Mouse (Mus musculus): ENCODE measurements around the gene Ptges3l.
"Not testable (repeated sequence)": the region's sequence is repeated elsewhere in the genome, so short reads cannot be mapped to it uniquely, and the experiment has no call there.

Ptges3l gene

DNA sequence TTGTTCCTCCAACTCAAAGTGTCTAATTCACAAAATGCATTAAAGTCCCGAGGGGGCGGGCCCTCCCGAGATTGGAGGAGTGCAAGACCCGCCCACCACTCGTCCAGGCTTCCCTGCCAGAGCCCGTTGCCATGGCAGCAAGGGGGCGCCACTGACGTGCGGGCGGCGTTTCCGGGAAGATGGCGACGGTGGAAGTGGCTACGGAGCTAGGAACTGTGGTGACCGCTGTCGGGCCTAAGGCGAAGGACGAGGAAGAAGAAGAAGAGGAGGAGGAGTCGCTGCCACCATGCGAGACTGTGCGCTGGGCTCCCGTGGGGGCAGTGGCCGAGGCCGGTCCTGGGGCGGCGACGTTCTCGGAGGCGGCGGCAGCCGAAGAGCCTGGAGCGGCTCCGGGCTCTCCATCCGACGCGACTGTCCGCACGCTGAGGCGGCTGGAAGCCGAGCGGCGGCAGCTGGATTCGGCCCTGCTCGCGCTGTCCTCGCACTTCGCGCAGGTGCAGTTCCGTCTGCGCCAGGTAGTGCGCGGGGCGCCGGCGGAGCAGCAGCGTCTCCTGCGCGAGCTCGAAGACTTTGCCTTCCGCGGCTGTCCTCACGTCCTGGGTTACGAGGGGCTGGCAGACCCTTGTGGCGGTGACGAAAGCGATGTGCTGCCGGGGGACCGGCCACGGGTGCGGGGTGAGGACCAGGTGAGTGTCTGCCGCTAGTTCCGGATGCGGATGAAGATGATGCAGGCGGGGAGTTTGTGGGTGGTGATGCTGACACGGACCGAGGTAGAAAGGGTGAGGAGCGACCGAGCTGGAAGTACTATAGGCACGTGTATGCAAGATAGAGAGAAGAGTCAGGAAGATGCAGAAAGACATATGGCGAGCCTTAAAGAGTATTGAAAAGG lies at the start of gene Ptges3l, which contains the start of gene Rundc1:
Gene Ptges3l, minus strand, starts transcription at position 409 of the 889 bp plus-strand sequence.
Gene Rundc1, plus strand, starts transcription at position 161 of the 889 bp plus-strand sequence.
- peak; percentile 97 for DNase-seq

DNA sequence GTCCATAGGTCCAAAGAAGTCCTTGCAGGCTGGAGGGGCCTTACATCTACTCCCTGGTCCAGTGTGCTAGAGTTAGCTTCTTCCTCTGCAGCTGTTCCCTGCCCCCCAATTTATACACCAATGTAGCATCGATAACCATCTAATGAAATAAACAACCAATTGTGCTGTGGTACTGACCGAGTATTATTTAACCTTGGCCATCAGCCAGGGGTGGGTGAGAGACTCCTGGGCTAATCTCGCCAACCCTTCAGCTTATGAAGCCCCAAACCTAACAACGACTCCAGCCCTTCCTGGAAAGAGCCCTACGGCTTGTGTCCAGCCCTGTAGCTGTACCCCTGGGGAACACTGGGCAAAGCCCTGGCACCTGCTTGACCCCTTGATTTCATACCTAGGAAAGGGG lies 49.2 kb upstream of the Ptges3l start:
- no peak for DNase-seq

DNA sequence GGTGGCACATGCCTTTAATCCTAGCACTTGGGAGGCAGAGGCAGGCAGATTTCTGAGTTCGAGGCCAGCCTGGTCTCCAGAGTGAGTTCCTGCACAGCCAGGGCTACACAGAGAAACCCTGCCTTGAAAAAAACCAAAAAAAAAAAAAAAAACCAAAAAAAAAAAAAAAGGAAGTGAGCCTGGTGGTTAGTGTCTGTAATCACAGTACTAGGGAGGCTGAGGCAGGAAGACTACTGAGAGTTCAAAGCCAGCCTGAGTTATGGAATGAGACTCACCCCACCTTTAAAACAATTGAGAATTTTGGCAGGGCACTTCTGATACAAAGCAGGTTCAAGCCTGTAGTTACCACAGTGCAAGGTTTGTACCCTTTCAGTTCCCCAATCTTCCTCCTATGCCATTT lies 48.6 kb upstream of the Ptges3l start:
- not testable (repeated sequence) for DNase-seq

DNA sequence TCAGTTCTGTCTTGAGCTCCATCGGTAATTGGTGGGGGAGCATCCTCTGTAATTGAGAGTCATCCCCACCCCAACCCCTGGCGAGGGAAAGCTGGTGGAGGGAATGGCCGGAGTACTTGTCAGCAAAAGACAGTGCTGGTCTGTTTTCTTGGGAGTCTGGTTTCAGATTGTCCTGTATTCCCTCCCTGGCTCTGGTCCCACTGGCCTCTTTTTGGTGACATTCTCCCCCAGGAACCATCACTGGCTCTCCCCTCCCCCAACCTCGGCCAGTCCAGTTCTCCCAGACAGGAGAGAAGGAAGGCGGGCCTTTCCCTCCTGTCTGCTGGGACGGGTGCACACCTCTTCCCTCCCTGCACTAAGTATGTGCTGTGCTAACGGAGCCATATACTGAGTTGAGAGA lies 47.2 kb upstream of the Ptges3l start:
- no peak for DNase-seq

DNA sequence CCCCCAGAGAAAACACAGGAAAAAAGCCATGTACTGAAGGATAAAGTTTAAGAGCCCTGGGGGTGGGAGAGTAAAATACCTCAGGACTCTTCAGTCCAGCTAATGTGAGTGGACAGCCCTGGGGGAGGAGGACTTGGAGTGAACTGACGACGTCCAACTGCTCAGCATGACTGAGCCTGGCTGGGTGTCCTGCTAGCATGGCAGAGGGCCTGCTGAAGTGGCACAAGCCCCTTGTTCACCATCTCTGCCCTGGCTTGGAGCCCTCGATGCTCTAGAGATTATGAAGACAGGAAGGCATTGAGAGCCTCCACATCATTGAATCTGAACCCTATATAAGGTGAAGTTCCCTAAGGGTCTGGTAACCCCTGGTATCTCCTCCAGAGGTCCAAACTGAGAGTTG lies 46.8 kb upstream of the Ptges3l start:
- no peak for DNase-seq

DNA sequence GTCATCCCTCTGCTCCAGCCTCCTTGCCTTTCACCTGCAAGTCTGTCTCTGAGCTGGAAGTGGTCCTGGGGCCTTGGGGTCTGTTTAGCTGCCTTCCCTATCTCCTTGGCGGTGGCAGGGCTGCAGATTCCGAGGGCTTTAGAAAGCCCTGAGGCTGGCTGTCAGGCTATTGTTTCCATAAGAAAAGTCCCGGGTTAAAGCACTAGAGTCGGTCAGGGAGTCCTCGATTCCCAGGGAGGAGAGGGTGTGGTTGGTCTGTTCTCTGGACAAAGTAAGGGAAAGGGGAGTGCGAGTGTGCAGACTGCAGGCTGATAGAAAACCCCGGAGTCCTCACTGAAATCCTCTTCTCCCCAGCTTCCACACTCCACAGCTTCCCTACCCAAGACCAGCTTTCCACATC lies 45.1 kb upstream of the Ptges3l start:
- no peak for DNase-seq

DNA sequence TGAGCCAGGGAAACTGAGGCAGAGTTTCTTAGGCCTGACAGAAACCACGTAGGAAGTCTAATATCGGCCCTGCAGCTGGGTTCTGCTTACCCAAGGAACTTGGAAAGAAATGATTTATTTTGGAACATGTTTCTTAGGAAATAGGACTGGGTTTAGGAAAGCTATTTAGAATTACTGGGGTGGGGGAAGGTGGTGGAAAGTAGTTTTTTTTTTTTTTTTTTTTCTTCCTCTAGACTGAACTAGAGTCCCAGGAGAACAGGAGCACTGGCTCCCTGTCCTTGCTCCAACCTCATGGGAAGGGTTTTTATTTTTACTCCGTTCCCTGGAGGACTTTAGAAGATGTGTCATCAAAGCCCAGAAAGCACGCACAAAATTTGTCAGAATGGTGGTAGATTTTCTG lies 44.0 kb upstream of the Ptges3l start:
- no peak for DNase-seq

DNA sequence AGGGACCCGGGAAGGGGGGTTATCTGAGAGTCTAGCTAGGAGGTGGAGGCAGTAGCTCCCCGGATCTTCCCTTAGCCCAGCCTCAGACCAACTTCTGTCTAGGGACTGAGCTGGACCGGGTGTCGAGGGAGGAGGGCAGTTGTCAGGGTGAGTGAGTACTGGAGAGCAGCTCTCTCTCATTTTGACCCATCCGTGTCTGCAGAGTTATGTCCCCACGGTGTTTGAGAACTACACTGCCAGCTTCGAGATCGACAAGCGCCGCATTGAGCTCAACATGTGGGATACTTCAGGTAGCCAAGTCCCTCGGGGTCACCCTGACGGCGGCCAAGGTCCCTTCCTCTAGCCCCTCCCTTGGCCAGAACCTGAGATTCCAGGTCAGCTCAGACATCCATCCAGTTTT lies 43.6 kb upstream of the Ptges3l start:
- no peak for DNase-seq

DNA sequence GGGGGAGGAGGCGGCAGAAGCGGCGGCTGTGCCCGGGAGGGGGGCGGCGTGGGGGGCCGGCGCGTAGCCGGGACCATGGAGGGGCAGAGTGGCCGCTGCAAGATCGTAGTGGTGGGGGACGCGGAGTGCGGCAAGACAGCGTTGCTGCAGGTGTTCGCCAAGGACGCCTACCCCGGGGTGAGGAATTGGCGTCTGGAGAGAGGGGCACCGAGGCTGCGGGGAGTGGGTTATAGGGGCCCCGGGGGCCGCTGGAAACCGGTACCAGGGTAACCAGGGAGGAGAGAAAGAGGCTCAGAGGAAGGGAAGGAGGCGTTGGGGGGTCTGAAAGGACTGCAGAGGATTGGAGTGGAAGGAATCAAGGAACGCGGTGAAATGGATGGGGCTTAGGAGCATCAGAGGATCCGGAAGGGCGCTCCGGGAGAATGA lies 43.1 kb upstream of the Ptges3l start:
- no peak for DNase-seq

DNA sequence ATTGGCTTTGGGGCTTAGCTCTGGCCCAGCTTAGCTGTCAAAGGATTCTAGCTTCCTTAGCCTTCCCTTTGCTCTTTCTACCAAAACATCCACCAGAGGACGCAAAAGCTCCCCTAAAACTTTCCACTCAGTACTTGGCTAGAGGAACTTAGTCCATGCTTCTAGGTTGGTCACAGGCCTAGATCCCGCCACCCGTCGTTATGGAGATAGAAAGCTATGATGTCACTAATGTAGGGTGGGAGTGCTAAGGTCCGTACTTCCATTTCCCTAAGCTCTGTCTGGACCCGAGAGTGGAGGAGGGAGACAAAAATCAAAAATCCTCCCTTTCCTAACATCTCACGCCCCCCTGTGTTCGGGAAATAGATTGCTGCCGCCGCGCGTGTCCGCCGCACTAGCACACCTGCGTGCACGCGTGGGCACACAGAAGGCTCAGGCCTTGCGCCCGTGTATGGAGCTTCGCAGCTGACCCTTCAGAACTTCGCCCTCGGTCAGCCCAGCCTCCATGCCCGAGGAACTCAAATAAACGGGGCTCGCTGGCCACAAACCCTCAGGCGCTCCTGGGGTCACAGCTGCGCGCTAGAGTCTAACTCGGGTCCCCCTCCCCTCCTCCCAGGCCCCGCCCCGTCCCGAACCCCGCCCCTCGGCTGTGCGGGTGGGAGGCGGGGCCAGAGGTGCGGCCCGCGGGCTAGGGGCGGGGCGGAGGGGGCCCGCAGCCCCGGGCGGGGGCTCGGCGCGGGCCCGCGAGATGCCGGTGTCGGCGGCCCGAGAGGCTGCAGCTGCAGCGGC lies 42.5 kb upstream of the Ptges3l start:
- peak; percentile 83 for DNase-seq

DNA sequence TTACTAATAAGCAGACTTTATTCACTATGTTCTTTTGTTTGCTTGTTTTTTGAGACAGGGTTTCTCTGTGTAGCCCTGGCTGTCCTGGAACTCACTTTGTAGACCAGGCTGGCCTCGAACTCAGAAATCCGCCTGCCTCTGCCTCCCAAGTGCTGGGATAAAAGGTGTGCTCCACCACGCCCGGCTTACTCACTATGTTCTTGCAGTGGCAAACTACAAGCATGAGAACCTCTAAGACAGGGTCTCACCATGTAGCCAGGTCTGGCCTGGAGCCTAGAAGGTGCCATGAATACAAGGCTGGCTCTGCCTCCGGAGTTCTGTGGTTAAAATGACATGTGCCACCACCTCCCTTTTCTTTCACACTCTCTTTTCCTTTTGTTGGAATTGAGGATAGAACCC lies 41.4 kb upstream of the Ptges3l start:
- DNase-seq, result not testable (repeated sequence)

DNA sequence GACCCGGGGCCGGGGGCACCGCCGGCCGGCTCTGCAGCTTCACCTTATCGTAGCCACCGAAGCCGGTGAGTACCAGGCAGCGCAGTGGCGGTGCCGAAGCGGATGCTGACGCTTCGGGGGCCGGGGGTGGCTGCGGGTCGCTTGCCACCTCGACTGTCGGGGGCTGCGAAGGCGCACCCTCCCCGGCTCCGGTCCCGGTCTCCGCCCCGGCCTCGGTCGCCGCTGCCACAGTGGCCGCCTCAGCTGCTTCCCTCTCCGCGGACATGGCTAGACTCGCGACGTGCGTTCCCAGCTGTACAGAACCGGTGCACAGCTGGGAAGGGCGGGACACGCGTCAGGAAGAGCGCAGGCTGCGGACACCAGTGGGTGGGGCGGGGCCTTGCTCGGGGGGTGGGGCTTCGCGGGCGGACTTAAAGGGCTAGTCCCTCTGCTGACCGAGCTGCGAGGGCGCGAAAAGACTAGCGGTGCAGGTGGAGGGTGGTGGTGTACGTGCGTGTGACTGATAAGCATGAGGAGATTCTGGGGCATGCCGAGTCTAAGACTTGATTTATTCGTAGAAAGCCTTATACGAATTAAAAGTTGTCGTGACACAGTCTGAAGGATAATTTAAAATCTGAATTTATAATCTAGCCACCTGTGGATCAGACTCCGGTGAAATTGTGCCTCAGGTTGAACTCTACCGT lies 40.9 kb upstream of the Ptges3l start, which contains the start of gene Vat1:
Gene Vat1, minus strand, starts transcription at position 362 of the 683 bp plus-strand sequence.
- DNase-seq, result peak; percentile 91

DNA sequence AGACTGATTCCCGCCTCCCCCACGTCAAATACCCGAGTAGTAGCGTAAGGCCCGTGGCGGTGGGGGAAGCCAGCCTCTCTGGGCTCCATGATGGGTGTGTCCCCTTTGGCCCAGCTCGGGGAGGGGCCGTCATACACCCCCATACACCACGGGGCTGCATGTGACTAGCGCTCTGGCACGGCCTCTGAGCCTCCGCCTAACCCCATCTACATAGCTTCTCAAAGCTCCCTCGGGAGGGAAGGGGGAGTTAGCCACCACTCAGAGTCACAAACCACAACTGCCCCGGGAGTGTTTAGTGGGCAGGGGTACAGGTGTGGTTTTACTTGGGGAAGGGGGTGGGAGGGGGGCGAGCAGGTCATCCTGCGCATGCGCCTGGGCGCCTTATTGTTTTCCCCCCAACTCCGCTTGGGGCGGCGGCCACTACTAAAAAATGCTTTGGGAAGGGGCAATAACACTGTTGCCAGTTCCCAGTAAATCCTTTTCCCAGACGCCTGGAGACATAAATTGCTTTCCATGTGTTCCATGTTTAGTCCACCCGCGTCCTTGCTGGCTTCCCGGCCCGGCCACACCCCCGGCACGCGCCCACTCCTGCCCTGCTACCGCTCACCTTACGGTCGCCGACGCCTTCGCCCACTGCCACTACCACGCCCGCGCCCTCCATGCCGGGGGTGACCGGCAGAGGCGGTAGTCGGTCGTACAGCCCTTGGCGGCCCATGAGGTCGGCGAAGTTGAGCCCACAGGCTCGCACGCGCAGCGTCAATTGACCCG lies 40.2 kb upstream of the Ptges3l start:
- peak; percentile 45 for DNase-seq

DNA sequence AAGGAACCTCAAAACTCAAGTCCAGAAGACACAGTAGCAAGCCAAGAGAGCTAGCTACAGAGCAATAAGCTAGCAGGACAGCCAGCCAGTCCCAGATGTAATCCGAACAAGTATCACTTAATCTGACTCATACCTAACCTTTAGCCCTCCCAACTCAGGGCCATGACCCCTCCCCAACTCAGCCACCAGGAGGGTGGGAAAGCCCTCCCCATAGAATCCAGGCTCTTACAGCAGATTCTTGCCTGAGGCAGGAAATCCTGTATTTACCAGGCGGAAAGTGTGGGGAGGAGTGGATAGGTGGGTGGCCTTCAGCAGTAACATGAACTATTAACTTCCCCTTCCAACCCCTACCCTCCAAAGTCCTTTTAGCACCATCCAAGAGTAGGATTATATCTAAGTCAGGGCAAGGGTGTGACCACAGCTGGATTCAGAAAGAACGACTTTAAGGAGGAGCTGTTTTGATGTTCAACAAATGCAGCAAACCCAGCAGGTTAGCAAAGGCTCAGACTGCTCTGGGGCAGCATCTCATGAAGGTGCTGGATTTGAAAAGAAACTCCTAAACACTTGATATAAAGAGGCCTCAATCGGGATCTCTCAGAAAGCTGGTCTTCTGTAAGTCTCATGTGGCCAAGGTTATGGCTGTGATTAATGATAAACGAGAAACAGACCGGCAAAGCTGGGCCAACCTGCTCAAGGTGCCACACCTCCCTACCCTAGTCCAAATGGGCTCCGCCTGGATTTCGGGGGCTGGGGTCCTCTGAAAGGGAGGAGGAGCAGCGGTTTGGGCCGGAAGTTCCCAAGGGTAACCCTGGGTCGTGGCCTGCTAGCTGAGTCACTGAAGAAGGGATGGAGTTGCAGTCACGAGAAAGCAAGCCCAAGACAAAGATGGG lies 39.3 kb upstream of the Ptges3l start, which contains the start of gene Rnd2:
Gene Rnd2, plus strand, starts transcription at position 789 of the 890 bp plus-strand sequence.
- no peak for DNase-seq

DNA sequence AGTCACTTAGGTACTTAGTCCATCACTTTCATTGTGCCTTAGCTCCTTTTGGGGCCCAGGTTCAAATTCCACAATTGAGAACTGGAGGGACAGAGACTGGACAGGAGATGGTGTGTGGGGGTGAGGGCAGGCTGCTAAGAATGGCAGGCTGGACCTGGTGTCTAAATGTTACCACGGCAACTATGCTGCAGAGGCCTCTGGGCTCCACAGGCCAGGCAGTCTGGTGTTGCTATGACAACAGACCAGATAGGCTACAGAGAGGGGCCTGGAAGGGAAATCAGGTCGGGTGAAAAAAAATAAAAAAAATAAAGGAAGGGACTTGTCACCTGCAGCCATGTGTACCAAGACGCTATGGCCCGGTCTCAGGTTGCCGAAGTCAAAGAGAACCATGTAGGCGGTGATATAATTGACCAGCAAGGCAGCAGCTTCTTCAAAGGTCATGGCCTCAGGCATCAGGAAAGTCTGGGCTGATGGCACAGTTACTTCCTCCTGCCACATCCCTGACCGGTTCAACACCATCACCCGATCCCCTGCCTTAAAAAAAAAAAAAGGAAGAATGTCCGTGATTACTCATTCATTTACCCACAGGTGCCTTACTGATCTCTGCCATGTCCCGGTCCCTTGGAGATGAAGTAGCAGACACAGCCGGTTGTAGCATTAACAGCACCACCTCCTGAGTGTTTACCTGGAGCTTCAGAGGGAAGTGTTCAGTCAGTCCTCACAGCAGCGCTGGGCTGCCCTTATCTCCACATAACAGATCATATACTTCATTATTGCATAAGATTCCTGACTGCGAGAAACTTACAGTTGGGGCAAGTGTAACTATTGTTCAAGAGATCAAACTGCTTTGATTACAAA lies 37.7 kb upstream of the Ptges3l start:
- no peak for DNase-seq

DNA sequence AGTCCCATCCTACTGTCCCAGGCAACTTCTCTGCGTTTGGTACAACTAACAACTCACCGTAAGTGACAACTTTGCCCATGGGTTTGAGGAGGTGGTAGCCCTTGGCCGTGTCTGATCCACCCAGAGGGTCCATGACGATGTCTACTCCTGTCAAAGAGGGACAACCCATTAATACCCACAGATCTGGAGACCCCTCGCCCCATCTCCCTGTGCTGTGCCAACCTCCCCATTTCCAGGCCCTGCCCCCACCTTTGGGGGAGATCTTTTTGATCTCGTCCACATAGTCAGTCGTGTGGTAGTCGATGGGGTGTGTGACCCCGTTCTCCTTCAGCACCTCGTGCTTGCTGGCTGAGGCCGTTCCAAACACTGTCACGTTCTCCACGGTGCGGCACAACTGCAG lies 37.0 kb upstream of the Ptges3l start:
- no peak for DNase-seq

DNA sequence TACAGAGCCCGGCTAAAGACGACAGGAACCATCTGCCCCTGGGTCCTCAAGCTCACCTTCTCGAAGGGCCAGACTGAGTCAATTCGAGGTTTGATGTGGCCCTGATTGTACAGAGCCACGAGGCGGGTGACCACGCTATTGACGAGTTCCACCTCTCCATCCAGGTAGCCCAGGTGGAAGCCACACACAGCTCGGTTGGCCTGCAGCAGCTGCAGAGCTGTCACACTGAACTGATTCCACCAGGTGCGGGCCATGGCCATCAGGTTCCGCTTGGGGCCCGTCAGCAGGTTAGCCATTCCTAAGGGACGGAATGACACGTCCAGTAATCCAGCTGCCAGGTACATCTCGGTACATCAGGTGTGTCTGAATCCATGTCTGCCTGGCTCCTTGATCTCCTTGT lies 35.2 kb upstream of the Ptges3l start:
- DNase-seq, result no peak

DNA sequence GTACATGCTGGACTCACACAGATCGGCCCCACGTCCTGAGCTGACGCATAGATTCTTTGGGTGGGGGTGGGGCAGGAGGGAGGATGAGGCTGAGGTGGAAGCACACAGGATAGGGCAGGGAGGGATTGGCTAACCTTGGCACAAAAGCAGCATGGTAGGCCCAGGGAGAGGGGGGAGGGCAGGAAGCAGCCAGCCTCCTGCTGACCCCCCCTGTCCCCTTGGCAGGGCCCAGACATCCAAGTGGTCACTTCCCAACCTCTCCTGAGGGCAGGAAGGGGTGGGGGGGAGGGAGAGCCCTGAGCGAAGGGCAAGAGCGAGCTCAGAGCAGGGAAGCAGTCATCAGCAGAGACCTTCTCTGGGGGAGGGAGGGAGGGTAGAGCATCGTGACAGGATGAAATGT lies 34.6 kb upstream of the Ptges3l start:
- no peak for DNase-seq

DNA sequence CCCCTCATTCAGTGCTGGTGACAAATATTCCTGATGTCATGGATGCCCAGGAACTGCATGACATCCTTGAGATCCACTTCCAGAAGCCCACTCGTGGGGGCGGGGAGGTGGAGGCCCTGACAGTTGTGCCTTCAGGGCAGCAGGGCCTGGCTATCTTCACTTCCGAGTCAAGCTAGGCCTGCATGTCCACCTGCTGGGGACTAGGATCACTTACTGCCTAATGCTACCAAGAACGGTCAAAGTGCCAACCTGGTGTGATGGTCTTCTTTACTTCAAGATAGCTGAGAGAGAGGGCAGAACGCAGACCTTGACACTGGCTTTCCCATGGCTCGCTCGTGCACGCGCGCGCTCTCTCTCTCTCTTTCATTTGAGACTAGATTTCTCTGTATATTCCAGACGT lies 33.1 kb upstream of the Ptges3l start:
- DNase-seq, result no peak

DNA sequence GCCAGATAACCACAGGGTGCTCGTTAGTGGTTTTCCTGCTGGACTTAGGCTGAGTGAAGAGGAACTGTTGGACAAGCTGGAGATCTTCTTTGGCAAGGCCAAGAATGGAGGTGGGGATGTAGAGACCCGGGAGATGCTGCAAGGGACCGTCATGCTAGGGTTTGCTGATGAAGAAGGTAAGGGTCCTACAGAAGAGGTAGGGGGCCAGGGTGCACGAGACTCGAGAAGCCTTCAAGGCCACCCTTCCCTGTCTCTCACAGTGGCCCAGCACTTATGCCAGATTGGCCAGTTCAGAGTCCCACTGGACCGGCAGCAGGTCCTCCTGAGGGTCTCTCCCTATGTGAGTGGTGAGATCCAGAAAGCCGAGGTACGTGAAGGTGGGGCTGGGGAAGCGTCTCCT lies 32.5 kb upstream of the Ptges3l start:
- no peak for DNase-seq

Measured in liver (tissue).